Mouse (Mus musculus): ENCODE measurements around the gene Dcbld1. TPM values are rescaled to one million over a fixed set of nuclear protein-coding genes. Genes with fewer than 3 reads are reported as not detected.

Dcbld1 gene
- total and polyA plus RNA-seq, 3 experiments = 2.7 to 4.9 (median 4.2) TPM

- Histone ChIP-seq H3K79me2 (replicated peaks; ENCODE audit: control insufficient read depth, insufficient read depth, low read length) (no peaks in the 10 kb centered on the region), H3K4me3 (no peak overlapping the region), H3K27ac (no peak overlapping the region), H3K4me1 (ENCODE audit: control insufficient read depth, insufficient read depth, low read length) (no peaks in the 10 kb centered on the region), H3K36me3 (ENCODE audit: control insufficient read depth, insufficient read depth, low read length) (no peaks in the 10 kb centered on the region), H3K9ac (ENCODE audit: low read depth, low read length) (no peak overlapping the region), H3K27me3 (ENCODE audit: control insufficient read depth, insufficient read depth, low read length) (no peaks in the 10 kb centered on the region)
- 92% methylated on average over 4 of the region's 4 CpGs for WGBS
- intact Hi-C loops (cut with DNase I) = no loop called here
- no peak for DNase-seq
- TF ChIP-seq CTCF (IDR thresholded peaks at IDR 0.05) (no peak), EP300 (IDR thresholded peaks at IDR 0.05; ENCODE audit: insufficient read depth, low read depth, low read length) (no peak), POLR2A (IDR thresholded peaks at IDR 0.05; ENCODE audit: insufficient read depth, low read depth, low read length) (no peak)
These were observed 68.3 kb downstream of the Dcbld1 start for GRCm38 (mm10) chr10:52301766-52302165.

GRCm38 (mm10) chr10:52302271-52302670 lies 68.9 kb downstream of the Dcbld1 start:
- no peaks in the 10 kb centered on the region for H3K36me3 ChIP-seq (ENCODE audit: control insufficient read depth, insufficient read depth, low read length)
- no peak for DNase-seq
- no peaks in the 10 kb centered on the region for H3K79me2 ChIP-seq (replicated peaks; ENCODE audit: control insufficient read depth, insufficient read depth, low read length)
- no peak overlapping the region for H3K9ac ChIP-seq (ENCODE audit: low read depth, low read length)
- H3K4me3 ChIP-seq = no peak overlapping the region
- no peaks in the 10 kb centered on the region for H3K4me1 ChIP-seq (ENCODE audit: control insufficient read depth, insufficient read depth, low read length)
- TF ChIP-seq CTCF (IDR thresholded peaks at IDR 0.05) = no peak
- TF ChIP-seq EP300 (IDR thresholded peaks at IDR 0.05; ENCODE audit: insufficient read depth, low read depth, low read length) = no peak
- TF ChIP-seq POLR2A (IDR thresholded peaks at IDR 0.05; ENCODE audit: insufficient read depth, low read depth, low read length) = no peak
- no peak overlapping the region for H3K27ac ChIP-seq
- intact Hi-C loops (cut with DNase I) = no loop called here
- H3K27me3 ChIP-seq (ENCODE audit: control insufficient read depth, insufficient read depth, low read length) = no peaks in the 10 kb centered on the region

- peaks cover under 1% of the 10 kb centered on the region for H3K4me1 ChIP-seq (ENCODE audit: control insufficient read depth, insufficient read depth, low read length)
- no peak for TF ChIP-seq EP300 (IDR thresholded peaks at IDR 0.05; ENCODE audit: insufficient read depth, low read depth, low read length)
- no peak for TF ChIP-seq CTCF (IDR thresholded peaks at IDR 0.05)
- TF ChIP-seq POLR2A (IDR thresholded peaks at IDR 0.05; ENCODE audit: insufficient read depth, low read depth, low read length) = no peak
- H3K36me3 ChIP-seq (ENCODE audit: control insufficient read depth, insufficient read depth, low read length) = no peaks in the 10 kb centered on the region; the same call in 1 of the 2 replicates
- intact Hi-C loops (cut with DNase I) = no loop called here
- H3K9ac ChIP-seq (ENCODE audit: low read depth, low read length) = no peak overlapping the region
- no peaks in the 10 kb centered on the region for H3K27me3 ChIP-seq (ENCODE audit: control insufficient read depth, insufficient read depth, low read length)
- WGBS = 83% methylated on average over 7 of the region's 7 CpGs
- no peak for DNase-seq
- no peak overlapping the region for H3K4me3 ChIP-seq
- no peak overlapping the region for H3K27ac ChIP-seq
- H3K79me2 ChIP-seq (replicated peaks; ENCODE audit: control insufficient read depth, insufficient read depth, low read length) = no peaks in the 10 kb centered on the region
These were observed 71.2 kb downstream of the Dcbld1 start for GRCm38 (mm10) chr10:52304574-52304973.

- 32% methylated on average over 8 of the region's 8 CpGs for WGBS
- TF ChIP-seq EP300 (IDR thresholded peaks at IDR 0.05; ENCODE audit: insufficient read depth, low read depth, low read length) = peak; percentile 92
- no peak for TF ChIP-seq POLR2A (IDR thresholded peaks at IDR 0.05; ENCODE audit: insufficient read depth, low read depth, low read length)
- 0 out of 2 replicates have a peak, but pooled peaks have one; percentile 32 for TF ChIP-seq CTCF (IDR thresholded peaks at IDR 0.05)
- peak overlapping the region; percentile 77 for H3K27ac ChIP-seq
- intact Hi-C loops (cut with DNase I) = loop anchor here (1.0 to 5.0 kb wide), 3 partner anchors 34 to 78 kb away; partner anchors contain the start of gene Nepn
- no peak overlapping the region for H3K9ac ChIP-seq (ENCODE audit: low read depth, low read length)
- no peaks in the 10 kb centered on the region for H3K79me2 ChIP-seq (replicated peaks; ENCODE audit: control insufficient read depth, insufficient read depth, low read length)
- H3K4me3 ChIP-seq = no peak overlapping the region
- H3K27me3 ChIP-seq (ENCODE audit: control insufficient read depth, insufficient read depth, low read length) = no peaks in the 10 kb centered on the region
- H3K36me3 ChIP-seq (ENCODE audit: control insufficient read depth, insufficient read depth, low read length) = peaks cover 2% of the 10 kb centered on the region
- peaks cover 3% of the 10 kb centered on the region for H3K4me1 ChIP-seq (ENCODE audit: control insufficient read depth, insufficient read depth, low read length)
- DNase-seq = peak; percentile 55 to 78
These were observed 75.8 kb downstream of the Dcbld1 start for GRCm38 (mm10) chr10:52309196-52309595.

GRCm38 (mm10) chr10:52319506-52320286 lies 86.3 kb downstream of the Dcbld1 start:
- H3K36me3 ChIP-seq (ENCODE audit: control insufficient read depth, insufficient read depth, low read length) = no peaks in the 10 kb centered on the region
- no peaks in the 10 kb centered on the region for H3K4me1 ChIP-seq (ENCODE audit: control insufficient read depth, insufficient read depth, low read length)
- H3K27ac ChIP-seq = no peak overlapping the region
- H3K27me3 ChIP-seq (ENCODE audit: control insufficient read depth, insufficient read depth, low read length) = no peaks in the 10 kb centered on the region
- no peak overlapping the region for H3K9ac ChIP-seq (ENCODE audit: low read depth, low read length)
- H3K79me2 ChIP-seq (replicated peaks; ENCODE audit: control insufficient read depth, insufficient read depth, low read length) = no peaks in the 10 kb centered on the region; the same call in 1 of the 2 replicates
- WGBS = 93% methylated on average over 28 of the region's 28 CpGs
- DNase-seq = no peak
- TF ChIP-seq CTCF (IDR thresholded peaks at IDR 0.05) (no peak), EP300 (IDR thresholded peaks at IDR 0.05; ENCODE audit: insufficient read depth, low read depth, low read length) (no peak), POLR2A (IDR thresholded peaks at IDR 0.05; ENCODE audit: insufficient read depth, low read depth, low read length) (no peak)
- no peak overlapping the region for H3K4me3 ChIP-seq
- intact Hi-C loops (cut with DNase I) = no loop called here

- no peak overlapping the region for H3K4me3 ChIP-seq
- TF ChIP-seq CTCF (IDR thresholded peaks at IDR 0.05) = no peak
- no peak overlapping the region for H3K9ac ChIP-seq (ENCODE audit: low read depth, low read length)
- intact Hi-C loops (cut with DNase I) = no loop called here
- no peak overlapping the region for H3K27ac ChIP-seq
- no peak for DNase-seq
- WGBS = 82% methylated on average over 3 of the region's 3 CpGs
- no peaks in the 10 kb centered on the region for H3K27me3 ChIP-seq (ENCODE audit: control insufficient read depth, insufficient read depth, low read length)
- no peaks in the 10 kb centered on the region for H3K4me1 ChIP-seq (ENCODE audit: control insufficient read depth, insufficient read depth, low read length)
- H3K36me3 ChIP-seq (ENCODE audit: control insufficient read depth, insufficient read depth, low read length) = no peaks in the 10 kb centered on the region
- H3K79me2 ChIP-seq (replicated peaks; ENCODE audit: control insufficient read depth, insufficient read depth, low read length) = no peaks in the 10 kb centered on the region
These were observed 88.5 kb downstream of the Dcbld1 start for GRCm38 (mm10) chr10:52321918-52322317.

All from heart, adult 2 months (tissue).